Mouse (Mus musculus): Measurements from ENCODE around the gene Hic1. TPM values are rescaled to one million over a fixed set of nuclear protein-coding genes. Genes with fewer than 3 reads are reported as not detected.
A peak's percentile ranks its signal among the peaks of the same experiment; 100 is the strongest.

The Hic1 gene
- 16.1 and 16.2 TPM in 2 replicates for polyA plus RNA-seq (2015; fragmentation: Nextera tagmentation; extraction: Ambion mirVana)

- Histone ChIP-seq H3K27ac (ENCODE audit: low read length) (peak within 1 kb of the TSS; percentile 92), H3K4me1 (ENCODE audit: insufficient read depth, low read length) (peaks cover 69% of the 10 kb centered on the region), H3K27me3 (ENCODE audit: insufficient read depth, low read length) (peaks cover 72% of the 10 kb centered on the region), H3K36me3 (ENCODE audit: insufficient read depth, low read length) (peaks cover 5% of the 10 kb centered on the region; the same call in 1 of the 2 replicates), H3K4me2 (replicated peaks; ENCODE audit: low read depth, low read length) (peak within 1 kb of the TSS; percentile 90), H3K9ac (replicated peaks; ENCODE audit: low read length) (peak within 1 kb of the TSS; percentile 77), H3K4me3 (ENCODE audit: low read length) (peak within 1 kb of the TSS; percentile 76), H3K9me3 (ENCODE audit: low read length) (no peaks in the 10 kb centered on the region)
- ATAC-seq (ENCODE audit: low FRiP score, low TSS enrichment), result no peak
- WGBS, result 3% methylated on average over 23 of the region's 23 CpGs
Measured at GRCm38 (mm10) chr11:75169405-75170080, at the start of gene Hic1. Hic1 (minus strand) TSS chr11:75169519.

- peak overlapping the region; percentile 64 for H3K4me2 ChIP-seq (replicated peaks; ENCODE audit: low read depth, low read length)
- peak; percentile 40 for ATAC-seq (ENCODE audit: low FRiP score, low TSS enrichment)
- H3K27me3 ChIP-seq (ENCODE audit: insufficient read depth, low read length), result no peaks in the 10 kb centered on the region
- peak overlapping the region; percentile 93 for H3K27ac ChIP-seq (ENCODE audit: low read length)
- H3K9ac ChIP-seq (replicated peaks; ENCODE audit: low read length), result peak overlapping the region; percentile 56
- no peaks in the 10 kb centered on the region for H3K9me3 ChIP-seq (ENCODE audit: low read length)
- H3K4me3 ChIP-seq (ENCODE audit: low read length), result peak overlapping the region; percentile 39
- 18% methylated on average over 13 of the region's 13 CpGs for WGBS
- no peaks in the 10 kb centered on the region for H3K36me3 ChIP-seq (ENCODE audit: insufficient read depth, low read length)
- peaks cover 41% of the 10 kb centered on the region for H3K4me1 ChIP-seq (ENCODE audit: insufficient read depth, low read length)
Measured at GRCm38 (mm10) chr11:75214081-75214950, 45.0 kb upstream of the Hic1 start.

GRCm38 (mm10) chr11:75213372-75214080 lies 44.2 kb upstream of the Hic1 start:
- Histone ChIP-seq H3K9ac (replicated peaks; ENCODE audit: low read length) (peak overlapping the region; percentile 56), H3K4me1 (ENCODE audit: insufficient read depth, low read length) (peaks cover 41% of the 10 kb centered on the region), H3K4me3 (ENCODE audit: low read length) (peak overlapping the region; percentile 39), H3K36me3 (ENCODE audit: insufficient read depth, low read length) (no peaks in the 10 kb centered on the region), H3K9me3 (ENCODE audit: low read length) (no peaks in the 10 kb centered on the region), H3K27ac (ENCODE audit: low read length) (peak overlapping the region; percentile 93), H3K27me3 (ENCODE audit: insufficient read depth, low read length) (no peaks in the 10 kb centered on the region), H3K4me2 (replicated peaks; ENCODE audit: low read depth, low read length) (peak overlapping the region; percentile 64)
- 4% methylated on average over 34 of the region's 35 CpGs for WGBS
- ATAC-seq (ENCODE audit: low FRiP score, low TSS enrichment), result peak; percentile 71

GRCm38 (mm10) chr11:75212876-75213275 lies 43.6 kb upstream of the Hic1 start:
- WGBS, result 53% methylated on average over 3 of the region's 3 CpGs
- Histone ChIP-seq H3K4me3 (ENCODE audit: low read length) (no peak overlapping the region), H3K27me3 (ENCODE audit: insufficient read depth, low read length) (no peaks in the 10 kb centered on the region), H3K4me2 (replicated peaks; ENCODE audit: low read depth, low read length) (no peak overlapping the region), H3K36me3 (ENCODE audit: insufficient read depth, low read length) (no peaks in the 10 kb centered on the region), H3K27ac (ENCODE audit: low read length) (peak overlapping the region; percentile 86), H3K9me3 (ENCODE audit: low read length) (no peaks in the 10 kb centered on the region), H3K4me1 (ENCODE audit: insufficient read depth, low read length) (peaks cover 41% of the 10 kb centered on the region), H3K9ac (replicated peaks; ENCODE audit: low read length) (no peak overlapping the region)
- ATAC-seq (ENCODE audit: low FRiP score, low TSS enrichment), result no peak

GRCm38 (mm10) chr11:75212031-75212667 lies 42.8 kb upstream of the Hic1 start:
- 50% methylated on average over 8 of the region's 8 CpGs for WGBS

GRCm38 (mm10) chr11:75210755-75211154 lies 41.4 kb upstream of the Hic1 start:
- ATAC-seq (ENCODE audit: low FRiP score, low TSS enrichment), result no peak
- Histone ChIP-seq H3K27me3 (ENCODE audit: insufficient read depth, low read length) (no peaks in the 10 kb centered on the region), H3K4me2 (replicated peaks; ENCODE audit: low read depth, low read length) (no peak overlapping the region), H3K27ac (ENCODE audit: low read length) (no peak overlapping the region), H3K36me3 (ENCODE audit: insufficient read depth, low read length) (no peaks in the 10 kb centered on the region), H3K9ac (replicated peaks; ENCODE audit: low read length) (no peak overlapping the region), H3K4me1 (ENCODE audit: insufficient read depth, low read length) (peaks cover 34% of the 10 kb centered on the region), H3K4me3 (ENCODE audit: low read length) (no peak overlapping the region), H3K9me3 (ENCODE audit: low read length) (no peaks in the 10 kb centered on the region)
- WGBS, result 77% methylated on average over 6 of the region's 6 CpGs

More at GRCm38 (mm10) chr11:75212031-75212667, 42.8 kb upstream of the Hic1 start:
- H3K4me2 ChIP-seq (replicated peaks; ENCODE audit: low read depth, low read length), result no peak overlapping the region
- H3K9me3 ChIP-seq (ENCODE audit: low read length), result no peaks in the 10 kb centered on the region
- peak overlapping the region; percentile 47; the same call in 1 of the 2 replicates for H3K9ac ChIP-seq (replicated peaks; ENCODE audit: low read length)
- H3K4me3 ChIP-seq (ENCODE audit: low read length), result no peak overlapping the region
- peak; percentile 28 for ATAC-seq (ENCODE audit: low FRiP score, low TSS enrichment)
- no peaks in the 10 kb centered on the region for H3K36me3 ChIP-seq (ENCODE audit: insufficient read depth, low read length)
- peaks cover 41% of the 10 kb centered on the region for H3K4me1 ChIP-seq (ENCODE audit: insufficient read depth, low read length)
- H3K27me3 ChIP-seq (ENCODE audit: insufficient read depth, low read length), result no peaks in the 10 kb centered on the region
- H3K27ac ChIP-seq (ENCODE audit: low read length), result peak overlapping the region; percentile 86

- Histone ChIP-seq H3K4me2 (replicated peaks; ENCODE audit: low read depth, low read length) (no peak overlapping the region), H3K27ac (ENCODE audit: low read length) (no peak overlapping the region)
Measured at GRCm38 (mm10) chr11:75210093-75210492, 40.8 kb upstream of the Hic1 start.

GRCm38 (mm10) chr11:75209363-75209762 lies 40.0 kb upstream of the Hic1 start:
- Histone ChIP-seq H3K27me3 (ENCODE audit: insufficient read depth, low read length) (no peaks in the 10 kb centered on the region), H3K27ac (ENCODE audit: low read length) (no peak overlapping the region), H3K9ac (replicated peaks; ENCODE audit: low read length) (no peak overlapping the region), H3K9me3 (ENCODE audit: low read length) (no peaks in the 10 kb centered on the region), H3K36me3 (ENCODE audit: insufficient read depth, low read length) (no peaks in the 10 kb centered on the region), H3K4me3 (ENCODE audit: low read length) (no peak overlapping the region), H3K4me2 (replicated peaks; ENCODE audit: low read depth, low read length) (no peak overlapping the region), H3K4me1 (ENCODE audit: insufficient read depth, low read length) (peaks cover 35% of the 10 kb centered on the region)
- 75% methylated on average over 4 of the region's 4 CpGs for WGBS
- no peak for ATAC-seq (ENCODE audit: low FRiP score, low TSS enrichment)

More at GRCm38 (mm10) chr11:75210093-75210492, 40.8 kb upstream of the Hic1 start:
- ATAC-seq (ENCODE audit: low FRiP score, low TSS enrichment), result no peak
- no peaks in the 10 kb centered on the region for H3K9me3 ChIP-seq (ENCODE audit: low read length)
- H3K4me3 ChIP-seq (ENCODE audit: low read length), result no peak overlapping the region
- H3K9ac ChIP-seq (replicated peaks; ENCODE audit: low read length), result no peak overlapping the region
- H3K36me3 ChIP-seq (ENCODE audit: insufficient read depth, low read length), result no peaks in the 10 kb centered on the region
- H3K4me1 ChIP-seq (ENCODE audit: insufficient read depth, low read length), result peaks cover 31% of the 10 kb centered on the region
- WGBS, result 80% methylated on average over 4 of the region's 4 CpGs
- no peaks in the 10 kb centered on the region for H3K27me3 ChIP-seq (ENCODE audit: insufficient read depth, low read length)

GRCm38 (mm10) chr11:75206347-75206746 lies 37.0 kb upstream of the Hic1 start:
- 71% methylated on average over 4 of the region's 4 CpGs for WGBS
- no peak for ATAC-seq (ENCODE audit: low FRiP score, low TSS enrichment)

More at GRCm38 (mm10) chr11:75206347-75206746, 37.0 kb upstream of the Hic1 start:
- Histone ChIP-seq H3K9me3 (ENCODE audit: low read length) (no peaks in the 10 kb centered on the region), H3K27me3 (ENCODE audit: insufficient read depth, low read length) (no peaks in the 10 kb centered on the region), H3K27ac (ENCODE audit: low read length) (no peak overlapping the region), H3K4me3 (ENCODE audit: low read length) (no peak overlapping the region), H3K4me1 (ENCODE audit: insufficient read depth, low read length) (peaks cover 17% of the 10 kb centered on the region), H3K36me3 (ENCODE audit: insufficient read depth, low read length) (no peaks in the 10 kb centered on the region), H3K9ac (replicated peaks; ENCODE audit: low read length) (no peak overlapping the region), H3K4me2 (replicated peaks; ENCODE audit: low read depth, low read length) (no peak overlapping the region)

Measured in kidney, embryonic 16.5 days (tissue).